Mouse (Mus musculus): ENCODE results near the gene Cyb561. TPM values are rescaled to one million over a fixed set of nuclear protein-coding genes. Genes with fewer than 3 reads are reported as not detected.

Cyb561 gene
- polyA plus RNA-seq, 1 experiment from 2014 or later = 38.1 TPM

GRCm38 (mm10) chr11:105935496-105935895, 17.6 kb downstream of the Cyb561 start:
- no peaks in the 10 kb centered on the region for H3K27me3 ChIP-seq (replicated peaks; ENCODE audit: control insufficient read depth, insufficient read depth, low read length)
- no peak overlapping the region for H3K4me2 ChIP-seq (ENCODE audit: low read length)
- no peaks in the 10 kb centered on the region for H3K9me3 ChIP-seq (ENCODE audit: control insufficient read depth, low read length)
- no peak for ATAC-seq (replicated peaks; ENCODE audit: low FRiP score, low TSS enrichment, low read depth)
- H3K4me1 ChIP-seq (replicated peaks; ENCODE audit: control insufficient read depth, insufficient read depth, low read length) = no peaks in the 10 kb centered on the region
- no peak overlapping the region for H3K27ac ChIP-seq (ENCODE audit: low read depth)
- WGBS = 86% methylated on average over 8 of the region's 8 CpGs
- H3K36me3 ChIP-seq (ENCODE audit: control insufficient read depth, insufficient read depth, low read length) = no peaks in the 10 kb centered on the region
- H3K4me3 ChIP-seq (ENCODE audit: low read depth, low read length) = no peak overlapping the region
- H3K9ac ChIP-seq (ENCODE audit: low read length) = no peak overlapping the region
- DNase-seq (ENCODE audit: low spot score) = no peak

GRCm38 (mm10) chr11:105934816-105935215, 18.3 kb downstream of the Cyb561 start:
- Histone ChIP-seq H3K4me3 (ENCODE audit: low read depth, low read length) (no peak overlapping the region), H3K4me1 (replicated peaks; ENCODE audit: control insufficient read depth, insufficient read depth, low read length) (no peaks in the 10 kb centered on the region), H3K36me3 (ENCODE audit: control insufficient read depth, insufficient read depth, low read length) (no peaks in the 10 kb centered on the region), H3K27me3 (replicated peaks; ENCODE audit: control insufficient read depth, insufficient read depth, low read length) (no peaks in the 10 kb centered on the region), H3K9me3 (ENCODE audit: control insufficient read depth, low read length) (no peaks in the 10 kb centered on the region), H3K27ac (ENCODE audit: low read depth) (no peak overlapping the region), H3K4me2 (ENCODE audit: low read length) (no peak overlapping the region), H3K9ac (ENCODE audit: low read length) (no peak overlapping the region)
- no peak for DNase-seq (ENCODE audit: low spot score)
- 51% methylated on average over 6 of the region's 6 CpGs for WGBS
- ATAC-seq (replicated peaks; ENCODE audit: low FRiP score, low TSS enrichment, low read depth) = no peak

GRCm38 (mm10) chr11:105934303-105934711, 18.8 kb downstream of the Cyb561 start:
- H3K9ac ChIP-seq (ENCODE audit: low read length) = no peak overlapping the region
- 67% methylated on average over 5 of the region's 5 CpGs for WGBS
- H3K4me2 ChIP-seq (ENCODE audit: low read length) = no peak overlapping the region
- H3K4me3 ChIP-seq (ENCODE audit: low read depth, low read length) = no peak overlapping the region
- DNase-seq (ENCODE audit: low spot score) (no peak), ATAC-seq (replicated peaks; ENCODE audit: low FRiP score, low TSS enrichment, low read depth) (no peak)
- no peaks in the 10 kb centered on the region for H3K4me1 ChIP-seq (replicated peaks; ENCODE audit: control insufficient read depth, insufficient read depth, low read length)
- no peaks in the 10 kb centered on the region for H3K27me3 ChIP-seq (replicated peaks; ENCODE audit: control insufficient read depth, insufficient read depth, low read length)
- no peaks in the 10 kb centered on the region for H3K36me3 ChIP-seq (ENCODE audit: control insufficient read depth, insufficient read depth, low read length)
- H3K9me3 ChIP-seq (ENCODE audit: control insufficient read depth, low read length) = no peaks in the 10 kb centered on the region
- H3K27ac ChIP-seq (ENCODE audit: low read depth) = no peak overlapping the region

- no peaks in the 10 kb centered on the region for H3K36me3 ChIP-seq (ENCODE audit: control insufficient read depth, insufficient read depth, low read length)
- no peak overlapping the region for H3K27ac ChIP-seq (ENCODE audit: low read depth)
- no peaks in the 10 kb centered on the region for H3K9me3 ChIP-seq (ENCODE audit: control insufficient read depth, low read length)
- 70% methylated on average over 8 of the region's 8 CpGs for WGBS
- ATAC-seq (replicated peaks; ENCODE audit: low FRiP score, low TSS enrichment, low read depth) = no peak
- H3K4me2 ChIP-seq (ENCODE audit: low read length) = no peak overlapping the region
- H3K9ac ChIP-seq (ENCODE audit: low read length) = no peak overlapping the region
- no peaks in the 10 kb centered on the region for H3K27me3 ChIP-seq (replicated peaks; ENCODE audit: control insufficient read depth, insufficient read depth, low read length)
- H3K4me1 ChIP-seq (replicated peaks; ENCODE audit: control insufficient read depth, insufficient read depth, low read length) = no peaks in the 10 kb centered on the region
- DNase-seq (ENCODE audit: low spot score) = no peak
- no peak overlapping the region for H3K4me3 ChIP-seq (ENCODE audit: low read depth, low read length)
These were observed 19.4 kb downstream of the Cyb561 start for GRCm38 (mm10) chr11:105933746-105934145.

- H3K4me3 ChIP-seq (ENCODE audit: low read depth, low read length) = no peak overlapping the region
- H3K9ac ChIP-seq (ENCODE audit: low read length) = no peak overlapping the region
- H3K4me2 ChIP-seq (ENCODE audit: low read length) = no peak overlapping the region
- DNase-seq (ENCODE audit: low spot score) (no peak), ATAC-seq (replicated peaks; ENCODE audit: low FRiP score, low TSS enrichment, low read depth) (no peak)
- H3K27me3 ChIP-seq (replicated peaks; ENCODE audit: control insufficient read depth, insufficient read depth, low read length) = no peaks in the 10 kb centered on the region
- H3K9me3 ChIP-seq (ENCODE audit: control insufficient read depth, low read length) = no peaks in the 10 kb centered on the region
- H3K36me3 ChIP-seq (ENCODE audit: control insufficient read depth, insufficient read depth, low read length) = no peaks in the 10 kb centered on the region
- no peak overlapping the region for H3K27ac ChIP-seq (ENCODE audit: low read depth)
- H3K4me1 ChIP-seq (replicated peaks; ENCODE audit: control insufficient read depth, insufficient read depth, low read length) = no peaks in the 10 kb centered on the region
- WGBS = 87% methylated on average over 3 of the region's 3 CpGs
These were observed 21.8 kb downstream of the Cyb561 start for GRCm38 (mm10) chr11:105931380-105931779.

GRCm38 (mm10) chr11:105928171-105928570, 25.0 kb downstream of the Cyb561 start:
- H3K9ac ChIP-seq (ENCODE audit: low read length) = no peak overlapping the region
- no peaks in the 10 kb centered on the region for H3K27me3 ChIP-seq (replicated peaks; ENCODE audit: control insufficient read depth, insufficient read depth, low read length)
- H3K36me3 ChIP-seq (ENCODE audit: control insufficient read depth, insufficient read depth, low read length) = peaks cover 15% of the 10 kb centered on the region
- no peaks in the 10 kb centered on the region for H3K4me1 ChIP-seq (replicated peaks; ENCODE audit: control insufficient read depth, insufficient read depth, low read length)
- H3K4me2 ChIP-seq (ENCODE audit: low read length) = no peak overlapping the region
- DNase-seq (ENCODE audit: low spot score) (no peak), ATAC-seq (replicated peaks; ENCODE audit: low FRiP score, low TSS enrichment, low read depth) (no peak)
- H3K9me3 ChIP-seq (ENCODE audit: control insufficient read depth, low read length) = no peaks in the 10 kb centered on the region
- no peak overlapping the region for H3K4me3 ChIP-seq (ENCODE audit: low read depth, low read length)
- no peak overlapping the region for H3K27ac ChIP-seq (ENCODE audit: low read depth)
- WGBS = 80% methylated on average over 5 of the region's 5 CpGs

GRCm38 (mm10) chr11:105927065-105928030, 25.8 kb downstream of the Cyb561 start:
- ATAC-seq (replicated peaks; ENCODE audit: low FRiP score, low TSS enrichment, low read depth) = peak; percentile 64
- 59% methylated on average over 14 of the region's 14 CpGs for WGBS

GRCm38 (mm10) chr11:105922769-105923663, 30.1 kb downstream of the Cyb561 start:
- no peak overlapping the region for H3K27ac ChIP-seq (ENCODE audit: low read depth)
- no peak for DNase-seq (ENCODE audit: low spot score)
- H3K4me1 ChIP-seq (replicated peaks; ENCODE audit: control insufficient read depth, insufficient read depth, low read length) = no peaks in the 10 kb centered on the region
- H3K4me2 ChIP-seq (ENCODE audit: low read length) = no peak overlapping the region
- 89% methylated on average over 20 of the region's 20 CpGs for WGBS
- H3K36me3 ChIP-seq (ENCODE audit: control insufficient read depth, insufficient read depth, low read length) = peaks cover 50% of the 10 kb centered on the region
- H3K9ac ChIP-seq (ENCODE audit: low read length) = no peak overlapping the region
- no peaks in the 10 kb centered on the region for H3K9me3 ChIP-seq (ENCODE audit: control insufficient read depth, low read length)
- no peaks in the 10 kb centered on the region for H3K27me3 ChIP-seq (replicated peaks; ENCODE audit: control insufficient read depth, insufficient read depth, low read length)
- no peak overlapping the region for H3K4me3 ChIP-seq (ENCODE audit: low read depth, low read length)
- no peak for ATAC-seq (replicated peaks; ENCODE audit: low FRiP score, low TSS enrichment, low read depth)

More at GRCm38 (mm10) chr11:105927065-105928030, 25.8 kb downstream of the Cyb561 start:
- DNase-seq (ENCODE audit: low spot score) = peak; percentile 82
- H3K27me3 ChIP-seq (replicated peaks; ENCODE audit: control insufficient read depth, insufficient read depth, low read length) = no peaks in the 10 kb centered on the region
- H3K9me3 ChIP-seq (ENCODE audit: control insufficient read depth, low read length) = no peaks in the 10 kb centered on the region
- no peak overlapping the region for H3K9ac ChIP-seq (ENCODE audit: low read length)
- H3K4me3 ChIP-seq (ENCODE audit: low read depth, low read length) = no peak overlapping the region
- H3K4me1 ChIP-seq (replicated peaks; ENCODE audit: control insufficient read depth, insufficient read depth, low read length) = no peaks in the 10 kb centered on the region
- H3K4me2 ChIP-seq (ENCODE audit: low read length) = no peak overlapping the region
- no peak overlapping the region for H3K27ac ChIP-seq (ENCODE audit: low read depth)
- H3K36me3 ChIP-seq (ENCODE audit: control insufficient read depth, insufficient read depth, low read length) = peaks cover 23% of the 10 kb centered on the region

Measured in intestine, embryonic 14.5 days (tissue).